Mouse (Mus musculus): ENCODE results near the gene Mycbp2.

GRCm38 (mm10) chr14:103102731-103103335, 243.8 kb downstream of the Mycbp2 start:
- no peak for TF ChIP-seq CTCF (conservative IDR thresholded peaks at IDR 0.05; ENCODE audit: low read length)
- TF ChIP-seq POU5F1 (IDR thresholded peaks at IDR 0.05; ENCODE audit: borderline replicate concordance, low read length): no peak
- no peak for TF ChIP-seq NANOG (IDR thresholded peaks at IDR 0.05; ENCODE audit: borderline replicate concordance, low read length)

Data from E14TG2a.4 (cell line).